Mouse (Mus musculus) adrenal gland, adult 8-10 months (tissue): ENCODE measurements around the gene Slc48a1. TPM values are rescaled to one million over a fixed set of nuclear protein-coding genes. Genes with fewer than 3 reads are reported as not detected.

Source experiments
- DNase-seq: peaks from one replicate; pipeline ENCODE4 v3.0.0; 2022
- total RNA-seq, 4 experiments: library from RNA; stranded (reverse); gene quantifications; 2 replicates each; pipeline ENCODE4 v1.2.4; 2022

Gene Slc48a1
- total RNA-seq, 4 experiments from 2014 or later, result 120 to 216 (median 160) TPM

- peak; percentile 78 for DNase-seq
Measured at GRCm38 (mm10) chr15:97784092-97784559, 5.8 kb downstream of the Slc48a1 start.

GRCm38 (mm10) chr15:97784561-97785161 is 6.3 kb downstream of the Slc48a1 start:
- DNase-seq, result peak; percentile 46

- DNase-seq, result peak; percentile 56
Measured at GRCm38 (mm10) chr15:97785731-97786411, 7.6 kb downstream of the Slc48a1 start.

GRCm38 (mm10) chr15:97786412-97787112 is 8.2 kb downstream of the Slc48a1 start:
- peak; percentile 42 for DNase-seq

GRCm38 (mm10) chr15:97787148-97787798 is 9.0 kb downstream of the Slc48a1 start:
- DNase-seq, result no peak

- DNase-seq, result no peak
Measured at GRCm38 (mm10) chr15:97787799-97788667, 9.7 kb downstream of the Slc48a1 start.

- peak; percentile 68 for DNase-seq
Measured at GRCm38 (mm10) chr15:97788821-97789220, 10.5 kb downstream of the Slc48a1 start.

- DNase-seq, result no peak
Measured at GRCm38 (mm10) chr15:97789761-97790505, 11.6 kb downstream of the Slc48a1 start.

- DNase-seq, result no peak
Measured at GRCm38 (mm10) chr15:97791126-97791700, 12.9 kb downstream of the Slc48a1 start.

- DNase-seq, result no peak
Measured at GRCm38 (mm10) chr15:97793386-97794153, 15.2 kb downstream of the Slc48a1 start.

GRCm38 (mm10) chr15:97794268-97794667 is 15.9 kb downstream of the Slc48a1 start:
- no peak for DNase-seq

- no peak for DNase-seq
Measured at GRCm38 (mm10) chr15:97795559-97796235, 17.4 kb downstream of the Slc48a1 start.

- no peak for DNase-seq
Measured at GRCm38 (mm10) chr15:97796674-97797310, 18.5 kb downstream of the Slc48a1 start.

GRCm38 (mm10) chr15:97798134-97798533 is 19.8 kb downstream of the Slc48a1 start:
- no peak for DNase-seq

- no peak for DNase-seq
Measured at GRCm38 (mm10) chr15:97799446-97799845, 21.1 kb downstream of the Slc48a1 start.

GRCm38 (mm10) chr15:97800853-97801252 is 22.5 kb downstream of the Slc48a1 start:
- DNase-seq, result no peak

GRCm38 (mm10) chr15:97801811-97802210 is 23.5 kb downstream of the Slc48a1 start:
- no peak for DNase-seq

- DNase-seq, result no peak
Measured at GRCm38 (mm10) chr15:97802575-97802974, 24.3 kb downstream of the Slc48a1 start.

GRCm38 (mm10) chr15:97807867-97808266 is 29.5 kb downstream of the Slc48a1 start:
- no peak for DNase-seq
